30 mouse cellular contexts compared by ENCODE assay signal in the genomic region with DNA sequence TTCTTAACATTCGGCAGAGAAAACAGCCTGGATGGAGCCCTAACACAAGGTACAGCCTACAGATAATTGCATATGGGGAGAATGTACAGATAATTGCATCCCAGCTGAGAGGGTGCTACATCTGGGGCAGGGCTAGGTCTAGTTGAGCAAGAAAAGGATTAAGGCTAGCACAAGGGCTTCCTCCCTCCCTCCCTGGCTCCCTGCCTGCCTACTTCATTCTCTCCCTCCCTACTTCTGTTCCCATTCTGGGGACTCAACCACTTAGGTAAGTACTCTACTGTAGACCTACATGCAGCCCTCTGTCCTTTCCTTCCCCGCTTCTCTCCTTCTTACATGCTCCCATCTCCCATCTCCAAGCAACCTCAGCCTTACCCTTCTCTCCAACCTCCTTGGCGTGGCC. TPM values are rescaled to one million over a fixed set of nuclear protein-coding genes. Genes with fewer than 3 reads are reported as not detected.
A peak's percentile ranks its signal among the peaks of the same experiment; 100 is the strongest.
DNase-seq lines count a peak whose midpoint lies in the region; ATAC-seq and TF ChIP-seq lines count a peak whose summit lies in the region.
"Had no signal": no experiment of that assay in that cellular context is flagged by ENCODE, and none has a peak within 500 bp of the region (broad histone marks: within the 10 kb centered on the region; RNA-seq: fewer than 3 reads in every experiment).

No protein-coding gene starts in this region.

- no peak overlapping the region for H3K9ac ChIP-seq in kidney, embryonic 16.5 days (replicated peaks; ENCODE audit: low read length)
- H3K9ac ChIP-seq in kidney, embryonic 15.5 days: no peak overlapping the region
- H3K9ac ChIP-seq: embryonic facial prominence, embryonic 15.5 days; heart, embryonic 15.5 days; hindbrain, embryonic 14.5 days had no signal

- no peak for ATAC-seq in kidney, embryonic 16.5 days (ENCODE audit: low FRiP score, low TSS enrichment)
- ATAC-seq in kidney, embryonic 15.5 days (replicated peaks; ENCODE audit: low FRiP score): no peak
- ATAC-seq: CD4-positive, CD25-positive, alpha-beta regulatory T cell, adult 4 months; forebrain, embryonic 14.5 days had no signal

- WGBS in kidney, embryonic 16.5 days: 87% methylated on average over 3 of the region's 3 CpGs
- WGBS in kidney, embryonic 15.5 days: 89% methylated on average over 3 of the region's 3 CpGs
- 69% methylated on average over 3 of the region's 3 CpGs for WGBS in lung, adult 2 months

- H3K27me3 ChIP-seq in kidney, embryonic 16.5 days (ENCODE audit: insufficient read depth, low read length): no peaks in the 10 kb centered on the region
- no peaks in the 10 kb centered on the region for H3K27me3 ChIP-seq in kidney, embryonic 15.5 days
- H3K27me3 ChIP-seq: embryonic facial prominence, embryonic 15.5 days; heart, embryonic 15.5 days had no signal

- no peaks in the 10 kb centered on the region for H3K9me3 ChIP-seq in kidney, embryonic 16.5 days (ENCODE audit: low read length)
- H3K9me3 ChIP-seq in kidney, embryonic 15.5 days (replicated peaks): no peaks in the 10 kb centered on the region
- H3K9me3 ChIP-seq: embryonic facial prominence, embryonic 15.5 days; forebrain, embryonic 10.5 days; heart, embryonic 15.5 days had no signal

- H3K4me2 ChIP-seq in kidney, embryonic 16.5 days (replicated peaks; ENCODE audit: low read depth, low read length): no peak overlapping the region
- H3K4me2 ChIP-seq in kidney, embryonic 15.5 days: no peak overlapping the region
- H3K4me2 ChIP-seq: embryonic facial prominence, embryonic 15.5 days; heart, embryonic 11.5 days; heart, embryonic 15.5 days; hindbrain, embryonic 14.5 days had no signal

- no peak for TF ChIP-seq POLR2A in lung, adult 2 months (IDR thresholded peaks at IDR 0.05; ENCODE audit: borderline replicate concordance, extremely low read depth, low read depth, low read length)

- no peaks in the 10 kb centered on the region for H3K36me3 ChIP-seq in kidney, embryonic 16.5 days (ENCODE audit: insufficient read depth, low read length)
- no peaks in the 10 kb centered on the region for H3K36me3 ChIP-seq in kidney, embryonic 15.5 days
- H3K36me3 ChIP-seq: embryonic facial prominence, embryonic 15.5 days; forebrain, embryonic 10.5 days; heart, embryonic 15.5 days had no signal

- DNase-seq in lung, adult 2 months: peak; percentile 44
- peak; percentile 64 for DNase-seq in lung, postnatal 25 days (ENCODE audit: low spot score)
- no peak for DNase-seq in frontal cortex, postnatal 14 days (ENCODE audit: low spot score in 2 of 2)
- no peak for DNase-seq in adrenal gland, adult 2 months
- DNase-seq in heart, adult 9 months (ENCODE audit: low spot score in 2 of 2): no peak
- DNase-seq: adrenal gland, postnatal 10 days; B cell, adult 2 months; cerebellum, adult 11 months; cerebellum, adult 8-10 months; cerebellum, postnatal 14 days; embryo, embryonic 11 days; gastrocnemius, postnatal 10 days; heart, adult 18-20 months; heart, postnatal 14 days had no signal

- TF ChIP-seq CTCF in lung, adult 2 months (IDR thresholded peaks at IDR 0.05; ENCODE audit: insufficient read depth, low read length): no peak

- no peak overlapping the region for H3K4me3 ChIP-seq in kidney, embryonic 16.5 days (ENCODE audit: low read length)
- no peak overlapping the region for H3K4me3 ChIP-seq in kidney, embryonic 15.5 days (replicated peaks)
- no peak overlapping the region for H3K4me3 ChIP-seq in lung, adult 2 months (replicated peaks; ENCODE audit: extremely low read depth, low read depth, low read length)
- H3K4me3 ChIP-seq: embryonic facial prominence, embryonic 15.5 days; erythroblast, embryonic 14.5 days; forebrain, embryonic 10.5 days; heart, embryonic 15.5 days had no signal

- no peaks in the 10 kb centered on the region for H3K4me1 ChIP-seq in kidney, embryonic 16.5 days (ENCODE audit: insufficient read depth, low read length)
- peaks cover 8% of the 10 kb centered on the region for H3K4me1 ChIP-seq in kidney, embryonic 15.5 days
- peaks cover 6% of the 10 kb centered on the region for H3K4me1 ChIP-seq in lung, adult 2 months (ENCODE audit: control insufficient read depth, insufficient read depth, low read length)
- H3K4me1 ChIP-seq: embryonic facial prominence, embryonic 15.5 days; heart, embryonic 15.5 days had no signal

- peak overlapping the region; percentile 26; the same call in 1 of the 2 replicates for H3K27ac ChIP-seq in kidney, embryonic 16.5 days (ENCODE audit: low read length)
- no peak overlapping the region for H3K27ac ChIP-seq in kidney, embryonic 15.5 days
- H3K27ac ChIP-seq: embryonic facial prominence, embryonic 15.5 days; forebrain, embryonic 10.5 days; heart, embryonic 15.5 days; hindbrain, embryonic 14.5 days had no signal

RNA-seq across cellular contexts. Expression of gene Fam25c, which starts 1.9 kb away (rescaled TPM):
- 0.86 and 1.1 TPM in 2 replicates for polyA plus RNA-seq in kidney, embryonic 16.5 days (2015; fragmentation: Nextera tagmentation; extraction: Ambion mirVana)
- 1.1 TPM in 1 of 2 replicates, not detected in the other for polyA plus RNA-seq in kidney, embryonic 15.5 days (2015; fragmentation: Nextera tagmentation; extraction: Ambion mirVana)
- polyA plus RNA-seq in lung, adult 2 months (2012; rRNA removed): 68.4 TPM in 1 of 2 replicates, not detected in the other
- not detected for total RNA-seq in adrenal gland, adult 2 months (2021)
- not detected in 2 replicates for polyA plus RNA-seq in adrenal gland, adult 2 months (2012; rRNA removed)
- total RNA-seq: adrenal gland, postnatal 4 days; common myeloid progenitor, adult 5-6 weeks; gastrocnemius, postnatal 10 days; gastrocnemius, postnatal 4 days; heart, adult 18-20 months; heart, postnatal 14 days; hematopoietic stem cell, adult 5-6 weeks had no signal
- polyA plus RNA-seq: brain, embryonic 14.5 days; CD4-positive, CD25-positive, alpha-beta regulatory T cell, adult 4 months; embryonic facial prominence, embryonic 11.5 days; erythroblast, embryonic 14.5 days; forebrain, embryonic 10.5 days; forebrain, embryonic 14.5 days; heart, embryonic 11.5 days; heart, embryonic 15.5 days; hindbrain, embryonic 14.5 days had no signal

RNA-seq across cellular contexts. Expression of gene Sncg, which starts 21.3 kb away (rescaled TPM):
- 7.0 and 9.0 TPM in 2 replicates for polyA plus RNA-seq in kidney, embryonic 16.5 days (2015; fragmentation: Nextera tagmentation; extraction: Ambion mirVana)
- polyA plus RNA-seq in kidney, embryonic 15.5 days (2015; fragmentation: Nextera tagmentation; extraction: Ambion mirVana): 8.6 and 11.2 TPM in 2 replicates
- 10.1 and 10.2 TPM in 2 replicates for polyA plus RNA-seq in lung, adult 2 months (2012; rRNA removed)
- total RNA-seq in adrenal gland, adult 2 months (2021): 10 to 100 TPM; 20.5 to 38.5 TPM
- 26.1 and 33.8 TPM in 2 replicates for polyA plus RNA-seq in adrenal gland, adult 2 months (2012; rRNA removed)
- total RNA-seq: common myeloid progenitor, adult 5-6 weeks; hematopoietic stem cell, adult 5-6 weeks had no signal
- polyA plus RNA-seq: CD4-positive, CD25-positive, alpha-beta regulatory T cell, adult 4 months; erythroblast, embryonic 14.5 days had no signal

RNA-seq across cellular contexts. Expression of gene Mmrn2, which starts 21.9 kb away (rescaled TPM):
- 19.0 and 20.9 TPM in 2 replicates for polyA plus RNA-seq in kidney, embryonic 16.5 days (2015; fragmentation: Nextera tagmentation; extraction: Ambion mirVana)
- polyA plus RNA-seq in kidney, embryonic 15.5 days (2015; fragmentation: Nextera tagmentation; extraction: Ambion mirVana): 16.0 and 17.8 TPM in 2 replicates
- polyA plus RNA-seq in lung, adult 2 months (2012; rRNA removed): 21.9 and 22.2 TPM in 2 replicates
- 10 to 100 TPM; 26.5 to 42.4 TPM for total RNA-seq in adrenal gland, adult 2 months (2021)
- 16.7 and 17.1 TPM in 2 replicates for polyA plus RNA-seq in adrenal gland, adult 2 months (2012; rRNA removed)
- total RNA-seq: common myeloid progenitor, adult 5-6 weeks; hematopoietic stem cell, adult 5-6 weeks had no signal
- polyA plus RNA-seq: erythroblast, embryonic 14.5 days had no signal

RNA-seq across cellular contexts. Expression of gene Glud1, which starts 42.8 kb away (rescaled TPM):
- polyA plus RNA-seq in kidney, embryonic 16.5 days (2015; fragmentation: Nextera tagmentation; extraction: Ambion mirVana): 114 and 116 TPM in 2 replicates
- polyA plus RNA-seq in kidney, embryonic 15.5 days (2015; fragmentation: Nextera tagmentation; extraction: Ambion mirVana): 102 and 105 TPM in 2 replicates
- polyA plus RNA-seq in lung, adult 2 months (2012; rRNA removed): 63.6 and 83.7 TPM in 2 replicates
- total RNA-seq in adrenal gland, adult 2 months (2021): 100 to 1,000 TPM; 152 to 249 TPM
- polyA plus RNA-seq in adrenal gland, adult 2 months (2012; rRNA removed): 184 and 207 TPM in 2 replicates

RNA-seq across cellular contexts. Expression of gene Shld2, which starts 43.0 kb away (rescaled TPM):
- 9.9 and 10.0 TPM in 2 replicates for polyA plus RNA-seq in kidney, embryonic 16.5 days (2015; fragmentation: Nextera tagmentation; extraction: Ambion mirVana)
- polyA plus RNA-seq in kidney, embryonic 15.5 days (2015; fragmentation: Nextera tagmentation; extraction: Ambion mirVana): 10.5 and 11.0 TPM in 2 replicates
- polyA plus RNA-seq in lung, adult 2 months (2012; rRNA removed): 2.4 and 2.7 TPM in 2 replicates
- 1 to 10 TPM; 7.6 to 9.2 TPM for total RNA-seq in adrenal gland, adult 2 months (2021)
- 1.4 and 1.5 TPM in 2 replicates for polyA plus RNA-seq in adrenal gland, adult 2 months (2012; rRNA removed)

Comparison
In these comparisons a context has a peak if more than half of its experiments do, and no peak if none do; other contexts are left out.
1. DNase-seq: peak in lung, adult 2 months (single experiment) and lung, postnatal 25 days (single experiment); none in frontal cortex, postnatal 14 days (0 of 2), adrenal gland, adult 2 months (single experiment) and heart, adult 9 months (0 of 2).